Mouse (Mus musculus) brain, embryonic 14.5 days (tissue): ENCODE data around the gene Ykt6.

Source experiments
- CTCF ChIP-seq: fragments of 200-500 bp; IDR thresholded peaks from 2 replicates; pipeline ENCODE4 v1.5.1; 2012; ENCODE audit warnings: inconsistent platforms, mild to moderate bottlenecking, moderate library complexity, borderline replicate concordance; ENCODE audit not compliant: insufficient read depth, insufficient read length; ENCODE audit errors: extremely low read depth
- POLR2A ChIP-seq: fragments of 200-500 bp; IDR thresholded peaks from 2 replicates; pipeline ENCODE4 v1.6.1; 2012; ENCODE audit warnings: mild to moderate bottlenecking, inconsistent platforms, borderline replicate concordance; ENCODE audit not compliant: poor library complexity, insufficient read depth, insufficient read length, severe bottlenecking; ENCODE audit errors: extremely low read depth

GRCm38 (mm10) chr11:5965865-5966264 lies 10.4 kb downstream of the Ykt6 start:
- no peak for TF ChIP-seq CTCF
- no peak for TF ChIP-seq POLR2A
